Mouse (Mus musculus) forebrain, embryonic 11.5 days (tissue): Measurements from ENCODE around the gene Hspa14. TPM values are rescaled to one million over a fixed set of nuclear protein-coding genes. Genes with fewer than 3 reads are reported as not detected.

ENCODE experiments used
- ATAC-seq: fragments of 200-750 bp; cut with Nextera tagmentation; replicated peaks from 2 replicates; pipeline ENCODE4 v1.8.0; 2017; ENCODE audit warnings: moderate TSS enrichment; ENCODE audit not compliant: low FRiP score
- DNase-seq: peaks from one replicate; pipeline ENCODE4 v3.0.0-alpha.2; 2017; ENCODE audit warnings: low spot score
- H3K27ac ChIP-seq: fragments of 300-500 bp; sonication (generic); 2 replicates; pipeline ENCODE4 v1.5.1; 2014; ENCODE audit warnings: low read depth, low read length
- H3K27me3 ChIP-seq: fragments of 300-500 bp; sonication (generic); 2 replicates; pipeline ENCODE4 v1.6.1; 2014; ENCODE audit warnings: mild to moderate bottlenecking, low read length, mixed read lengths; ENCODE audit not compliant: control insufficient read depth, insufficient read depth
- H3K36me3 ChIP-seq: fragments of 300-500 bp; sonication (generic); 2 replicates; pipeline ENCODE4 v1.6.1; 2014; ENCODE audit warnings: mild to moderate bottlenecking, low read length, moderate library complexity, mixed read lengths; ENCODE audit not compliant: control insufficient read depth, insufficient read depth
- H3K4me1 ChIP-seq: fragments of 300-500 bp; sonication (generic); replicated peaks from 2 replicates; pipeline ENCODE4 v1.6.1; 2014; ENCODE audit warnings: low read length, mixed read lengths; ENCODE audit not compliant: control insufficient read depth, insufficient read depth
- H3K4me2 ChIP-seq: fragments of 300-500 bp; sonication (generic); 2 replicates; pipeline ENCODE4 v1.6.1; 2014; ENCODE audit warnings: low read depth, mild to moderate bottlenecking, low read length, moderate library complexity, mixed read lengths; ENCODE audit not compliant: severe bottlenecking
- H3K4me3 ChIP-seq: fragments of 300-500 bp; sonication (generic); 2 replicates; pipeline ENCODE4 v1.5.1; 2014; ENCODE audit warnings: low read depth, low read length
- H3K9ac ChIP-seq: fragments of 300-500 bp; sonication (generic); 2 replicates; pipeline ENCODE4 v1.6.1; 2014; ENCODE audit warnings: low read length
- H3K9me3 ChIP-seq: fragments of 300-500 bp; sonication (generic); 2 replicates; pipeline ENCODE4 v1.6.1; 2016; ENCODE audit warnings: low read length, mixed read lengths; ENCODE audit not compliant: control insufficient read depth
- WGBS: fragments of 180-500 bp; shearing (Covaris S2); extraction: QIAGEN DNeasy Blood & Tissue Kit; methylation state at CpG from one replicate; pipeline ENCODE4 v1.1.7; 2014; 5-methylcytosine and 5-hydroxymethylcytosine counted together
- polyA plus RNA-seq: library from polyadenylated mRNA; unstranded; fragments of >200 nt; fragmentation: Nextera tagmentation; extraction: Ambion mirVana; gene quantifications from 2 replicates; pipeline ENCODE4 v1.2.1, GENCODE M21; 2014

Gene Hspa14
- polyA plus RNA-seq = 122 and 126 TPM in 2 replicates

GRCm38 (mm10) chr2:3512552-3513454 is at the start of gene Hspa14, which contains the start of the genes Gm45902 and Cdnf:
Gene Hspa14, minus strand, starts transcription at chr2:3512814.
Gene Gm45902, minus strand, starts transcription at chr2:3512790.
Gene Cdnf, plus strand, starts transcription at chr2:3513030.
- peak within 1 kb of the TSS; percentile 58 for H3K4me2 ChIP-seq
- under 1% methylated on average over 60 of the region's 60 CpGs for WGBS
- no peaks in the 10 kb centered on the region for H3K4me1 ChIP-seq

GRCm38 (mm10) chr2:3546588-3546987 is 34.0 kb upstream of the Hspa14 start:
- no peak overlapping the region for H3K4me2 ChIP-seq
- 3% methylated on average over 4 of the region's 4 CpGs for WGBS
- ATAC-seq (no peak), DNase-seq (peak; percentile 63)
- H3K36me3 ChIP-seq = no peaks in the 10 kb centered on the region
- H3K4me3 ChIP-seq = no peak overlapping the region
- no peaks in the 10 kb centered on the region for H3K4me1 ChIP-seq
- H3K9me3 ChIP-seq = no peaks in the 10 kb centered on the region
- no peak overlapping the region for H3K9ac ChIP-seq
- no peak overlapping the region for H3K27ac ChIP-seq
- H3K27me3 ChIP-seq = no peaks in the 10 kb centered on the region

More at GRCm38 (mm10) chr2:3512552-3513454, at the start of gene Hspa14, which contains the start of the genes Gm45902 and Cdnf:
- no peaks in the 10 kb centered on the region for H3K9me3 ChIP-seq
- no peaks in the 10 kb centered on the region for H3K27me3 ChIP-seq
- peak within 1 kb of the TSS; percentile 37 for H3K27ac ChIP-seq
- ATAC-seq (peak; percentile 100), DNase-seq (peak; percentile 95)
- peak within 1 kb of the TSS; percentile 77 for H3K9ac ChIP-seq
- peaks cover 2% of the 10 kb centered on the region; the same call in 1 of the 2 replicates for H3K36me3 ChIP-seq
- peak within 1 kb of the TSS; percentile 79 for H3K4me3 ChIP-seq

GRCm38 (mm10) chr2:3546055-3546454 is 33.4 kb upstream of the Hspa14 start:
- ATAC-seq = no peak
- Histone ChIP-seq H3K4me1 (no peaks in the 10 kb centered on the region), H3K9ac (no peak overlapping the region), H3K27ac (no peak overlapping the region), H3K36me3 (no peaks in the 10 kb centered on the region), H3K4me2 (no peak overlapping the region), H3K27me3 (no peaks in the 10 kb centered on the region), H3K9me3 (no peaks in the 10 kb centered on the region), H3K4me3 (no peak overlapping the region)
- no peak for DNase-seq
- 83% methylated on average over 2 of the region's 2 CpGs for WGBS

- Histone ChIP-seq H3K36me3 (no peaks in the 10 kb centered on the region), H3K4me2 (no peak overlapping the region), H3K27me3 (no peaks in the 10 kb centered on the region), H3K9me3 (no peaks in the 10 kb centered on the region), H3K4me3 (no peak overlapping the region), H3K4me1 (no peaks in the 10 kb centered on the region), H3K9ac (no peak overlapping the region), H3K27ac (no peak overlapping the region)
- no peak for DNase-seq
- 78% methylated on average over 9 of the region's 9 CpGs for whole genome bisulfite sequencing
- ATAC-seq = no peak
Observed at GRCm38 (mm10) chr2:3541307-3542079, 28.9 kb upstream of the Hspa14 start.

- Histone ChIP-seq H3K4me1 (no peaks in the 10 kb centered on the region), H3K9me3 (no peaks in the 10 kb centered on the region), H3K4me3 (no peak overlapping the region), H3K36me3 (no peaks in the 10 kb centered on the region), H3K27me3 (no peaks in the 10 kb centered on the region), H3K4me2 (no peak overlapping the region), H3K9ac (no peak overlapping the region), H3K27ac (no peak overlapping the region)
- ATAC-seq (no peak), DNase-seq (no peak)
- 84% methylated on average over 6 of the region's 6 CpGs for WGBS
Observed at GRCm38 (mm10) chr2:3526288-3526687, 13.7 kb upstream of the Hspa14 start.

- ATAC-seq = no peak
- WGBS = 81% methylated on average over 4 of the region's 4 CpGs
- Histone ChIP-seq H3K36me3 (no peaks in the 10 kb centered on the region), H3K4me2 (no peak overlapping the region), H3K9ac (no peak overlapping the region), H3K9me3 (no peaks in the 10 kb centered on the region), H3K27me3 (no peaks in the 10 kb centered on the region), H3K27ac (no peak overlapping the region), H3K4me3 (no peak overlapping the region), H3K4me1 (no peaks in the 10 kb centered on the region)
- no peak for DNase-seq
Observed at GRCm38 (mm10) chr2:3522558-3522957, 9.9 kb upstream of the Hspa14 start.

GRCm38 (mm10) chr2:3512076-3512475 is 538 bp downstream of the Hspa14 start:
- Histone ChIP-seq H3K9ac (peak overlapping the region; percentile 77), H3K27me3 (no peaks in the 10 kb centered on the region), H3K36me3 (peaks cover 3% of the 10 kb centered on the region; the same call in 1 of the 2 replicates), H3K27ac (peak overlapping the region; percentile 37; the same call in 1 of the 2 replicates), H3K4me2 (peak overlapping the region; percentile 58), H3K9me3 (no peaks in the 10 kb centered on the region), H3K4me1 (no peaks in the 10 kb centered on the region), H3K4me3 (peak overlapping the region; percentile 79)
- no peak for DNase-seq
- no peak; the same call in 1 of the 2 replicates for ATAC-seq
- WGBS = under 1% methylated on average over 15 of the region's 15 CpGs

GRCm38 (mm10) chr2:3500886-3501285 is 11.7 kb downstream of the Hspa14 start:
- Histone ChIP-seq H3K27ac (no peak overlapping the region), H3K4me2 (no peak overlapping the region), H3K4me1 (no peaks in the 10 kb centered on the region), H3K36me3 (peaks cover 3% of the 10 kb centered on the region; the same call in 1 of the 2 replicates), H3K9ac (no peak overlapping the region), H3K9me3 (no peaks in the 10 kb centered on the region), H3K4me3 (no peak overlapping the region), H3K27me3 (no peaks in the 10 kb centered on the region)
- no peak for ATAC-seq
- WGBS = 94% methylated on average over 5 of the region's 5 CpGs
- DNase-seq = no peak
